Mouse (Mus musculus) thymus, adult 2 months (tissue): ENCODE results near the gene Fto. TPM values are rescaled to one million over a fixed set of nuclear protein-coding genes. Genes with fewer than 3 reads are reported as not detected.

ENCODE experiments used
- DNase-seq: peaks from one replicate; pipeline ENCODE4 v3.0.0; 2021
- H3K27ac ChIP-seq: fragments of 200-500 bp; 2 replicates; pipeline ENCODE4 v1.5.1; 2012; ENCODE audit warnings: low read length, control low read depth; ENCODE audit not compliant: control insufficient read depth, insufficient read depth
- H3K27me3 ChIP-seq: fragments of 200-500 bp; 2 replicates; pipeline ENCODE4 v1.6.1; 2012; ENCODE audit warnings: mild to moderate bottlenecking, low read length, moderate library complexity, mixed read lengths; ENCODE audit not compliant: control insufficient read depth, insufficient read depth
- H3K36me3 ChIP-seq: fragments of 200-500 bp; 2 replicates; pipeline ENCODE4 v1.6.1; 2012; ENCODE audit warnings: mild to moderate bottlenecking, low read length, moderate library complexity; ENCODE audit not compliant: control insufficient read depth, insufficient read depth
- H3K4me1 ChIP-seq: fragments of 200-500 bp; replicated peaks from 2 replicates; pipeline ENCODE4 v1.6.1; 2012; ENCODE audit warnings: low read length; ENCODE audit not compliant: control insufficient read depth, insufficient read depth
- H3K4me3 ChIP-seq: fragments of 200-500 bp; 2 replicates; pipeline ENCODE4 v1.5.1; 2012; ENCODE audit warnings: mild to moderate bottlenecking, low read length, control low read depth, moderate library complexity; ENCODE audit not compliant: control insufficient read depth, insufficient read depth
- CTCF ChIP-seq: fragments of 200-500 bp; IDR thresholded peaks from 2 replicates; pipeline ENCODE4 v1.5.1; 2012; ENCODE audit warnings: mild to moderate bottlenecking, control low read depth, low read length, moderate library complexity, borderline replicate concordance; ENCODE audit not compliant: control insufficient read depth, poor library complexity, insufficient read depth; ENCODE audit errors: extremely low read depth
- POLR2A ChIP-seq: fragments of 200-500 bp; IDR thresholded peaks from 2 replicates; pipeline ENCODE4 v1.6.1; 2012; ENCODE audit warnings: mild to moderate bottlenecking, low read length, control low read depth, moderate library complexity; ENCODE audit not compliant: control insufficient read depth, poor library complexity, insufficient read depth; ENCODE audit errors: extremely low read depth
- WGBS: fragments of 180-500 bp; shearing (Covaris S2); methylation state at CpG from one replicate; pipeline ENCODE4 v1.1.7; 2018; 5-methylcytosine and 5-hydroxymethylcytosine counted together
- polyA plus RNA-seq: library from polyadenylated mRNA; depleted of rRNA; stranded (reverse); fragments of >200 nt; gene quantifications from 2 replicates; pipeline ENCODE4 v1.2.3, GENCODE M21; 2012

Fto gene
- polyA plus RNA-seq, 1 experiment, result 29.9 TPM

DNA sequence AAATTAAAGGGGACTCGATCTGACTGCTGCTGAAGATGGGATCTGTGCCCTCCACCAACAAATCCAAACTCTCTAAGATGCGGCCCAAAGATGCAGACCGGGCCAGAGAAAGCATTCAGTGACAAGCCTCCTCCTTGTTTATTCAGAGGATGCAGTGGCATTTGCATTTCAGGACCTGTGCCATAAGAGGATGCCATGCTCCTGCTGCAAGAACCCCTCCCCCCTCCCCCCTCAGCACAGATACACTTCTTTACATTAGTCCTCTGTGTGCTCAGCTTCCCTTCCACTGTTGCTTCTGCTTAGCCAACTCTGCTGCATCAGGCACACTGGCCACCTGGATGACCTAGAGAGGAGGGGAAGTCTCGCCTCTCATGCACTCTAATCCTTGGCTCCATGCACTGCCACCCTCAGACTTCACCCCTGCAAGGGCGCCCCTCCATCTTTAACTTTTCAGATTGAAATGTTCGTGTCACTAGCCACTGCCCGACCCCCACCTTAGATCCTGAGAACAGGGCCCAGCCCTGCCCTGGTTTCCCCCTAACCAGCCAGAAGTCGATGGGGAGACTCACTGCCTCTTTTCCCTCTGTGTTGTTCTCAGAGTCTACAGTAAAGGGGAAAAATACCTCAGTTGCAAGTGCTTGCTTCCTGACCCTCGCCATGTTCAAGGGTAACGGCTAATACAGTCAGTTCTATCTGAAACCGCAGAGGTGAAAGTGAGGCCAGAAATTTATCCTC, 14.3 kb downstream of the Fto start:
- no peak overlapping the region for H3K27ac ChIP-seq
- WGBS, result 94% methylated on average over 11 of the region's 11 CpGs

DNA sequence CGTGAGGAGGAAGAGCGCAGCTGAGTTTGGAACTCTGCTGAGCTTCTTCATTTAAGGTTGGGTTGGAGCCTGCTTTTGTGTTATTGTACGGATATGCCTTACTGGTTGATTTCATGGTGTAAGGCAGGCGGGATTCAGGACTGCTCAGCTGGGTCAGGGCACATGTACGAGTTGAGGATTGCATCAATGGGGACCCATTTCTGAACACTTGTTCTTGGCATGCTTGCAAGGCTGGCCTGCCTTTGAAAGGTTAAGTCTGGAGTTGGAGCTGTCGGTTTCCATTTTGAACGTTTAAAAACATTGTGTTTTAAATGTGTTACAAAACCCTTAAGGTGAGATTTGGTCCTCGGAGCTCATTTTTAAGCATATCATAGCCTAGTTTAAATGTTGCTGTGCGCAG, 15.7 kb downstream of the Fto start:
- no peak overlapping the region for H3K27ac ChIP-seq
- 96% methylated on average over 9 of the region's 9 CpGs for WGBS
- TF ChIP-seq POLR2A (no peak), CTCF (no peak)

More for the DNA sequence above, 14.3 kb downstream of the Fto start:
- no peak for DNase-seq
- TF ChIP-seq POLR2A, result no peak
- TF ChIP-seq CTCF, result no peak
- Histone ChIP-seq H3K36me3 (no peaks in the 10 kb centered on the region), H3K4me1 (no peaks in the 10 kb centered on the region), H3K4me3 (no peak overlapping the region), H3K27me3 (no peaks in the 10 kb centered on the region)

DNA sequence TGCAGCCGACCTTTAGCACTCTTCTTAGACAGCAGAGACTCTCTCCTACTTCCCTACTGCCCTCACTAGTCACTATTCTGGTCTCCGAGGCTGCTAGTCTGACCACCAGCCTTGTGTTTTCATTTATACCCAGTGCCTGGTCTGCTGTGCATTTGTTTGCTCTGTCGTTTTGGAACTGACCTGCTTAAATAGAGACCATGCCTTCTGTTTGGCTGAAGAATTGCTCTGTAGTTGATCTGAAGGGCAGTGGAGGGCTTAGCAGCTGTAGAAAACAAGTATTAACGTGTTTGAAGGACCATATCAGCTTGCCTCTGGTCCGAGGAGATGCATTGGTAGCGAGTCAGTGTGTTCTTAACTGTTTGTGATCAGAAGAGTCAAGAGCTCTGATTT, 16.1 kb downstream of the Fto start:
- no peak for TF ChIP-seq CTCF

More for the DNA sequence above, 15.7 kb downstream of the Fto start:
- DNase-seq, result no peak
- no peaks in the 10 kb centered on the region for H3K27me3 ChIP-seq
- no peak overlapping the region for H3K4me3 ChIP-seq
- H3K36me3 ChIP-seq, result no peaks in the 10 kb centered on the region
- H3K4me1 ChIP-seq, result no peaks in the 10 kb centered on the region; the same call in 1 of the 2 replicates

DNA sequence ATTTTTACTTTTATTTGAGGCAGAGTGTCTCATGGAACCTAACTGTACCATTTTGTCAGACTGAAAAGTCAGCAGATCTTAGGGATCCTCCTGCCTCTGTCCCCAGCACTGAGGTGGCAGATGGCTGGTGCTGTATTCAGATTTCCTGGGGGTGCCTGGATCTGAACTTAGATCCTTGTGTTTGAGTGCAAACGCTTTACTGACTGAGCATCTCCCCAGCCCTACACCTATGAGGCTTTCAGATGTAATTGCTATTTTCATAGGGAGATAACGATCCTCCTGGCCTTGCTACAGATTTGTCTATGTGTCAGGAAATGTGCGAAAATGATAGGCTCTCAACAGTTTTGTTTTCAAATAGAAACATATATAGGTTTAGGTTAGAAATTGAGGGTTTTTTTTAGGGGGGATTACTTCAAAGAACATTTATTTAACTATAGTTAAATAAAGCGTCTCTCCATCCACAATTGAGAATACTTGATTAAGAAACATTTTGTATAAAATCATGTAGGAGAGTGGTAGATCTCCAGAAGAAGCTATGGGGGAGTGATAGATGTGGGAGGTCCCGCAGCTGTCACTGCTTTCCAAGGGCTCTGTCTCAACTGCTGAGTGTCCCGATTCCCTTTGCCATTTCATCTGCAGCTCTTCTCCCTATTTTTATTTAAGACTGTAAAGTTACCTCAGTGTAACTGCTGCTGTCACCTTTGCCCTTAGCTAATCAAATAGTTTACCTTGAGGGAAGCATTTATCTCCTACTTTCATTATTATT, 25.2 kb downstream of the Fto start:
- Histone ChIP-seq H3K27ac (no peak overlapping the region), H3K27me3 (no peaks in the 10 kb centered on the region), H3K4me1 (peaks cover 6% of the 10 kb centered on the region; the same call in 1 of the 2 replicates), H3K36me3 (no peaks in the 10 kb centered on the region), H3K4me3 (no peak overlapping the region)
- WGBS, result 97% methylated on average over 6 of the region's 6 CpGs
- no peak for TF ChIP-seq CTCF
- DNase-seq, result no peak

More for the DNA sequence above, 16.1 kb downstream of the Fto start:
- 87% methylated on average over 6 of the region's 6 CpGs for WGBS
- no peaks in the 10 kb centered on the region for H3K36me3 ChIP-seq
- no peaks in the 10 kb centered on the region for H3K27me3 ChIP-seq
- H3K27ac ChIP-seq, result no peak overlapping the region
- H3K4me1 ChIP-seq, result no peaks in the 10 kb centered on the region; the same call in 1 of the 2 replicates
- DNase-seq, result no peak
- H3K4me3 ChIP-seq, result no peak overlapping the region

DNA sequence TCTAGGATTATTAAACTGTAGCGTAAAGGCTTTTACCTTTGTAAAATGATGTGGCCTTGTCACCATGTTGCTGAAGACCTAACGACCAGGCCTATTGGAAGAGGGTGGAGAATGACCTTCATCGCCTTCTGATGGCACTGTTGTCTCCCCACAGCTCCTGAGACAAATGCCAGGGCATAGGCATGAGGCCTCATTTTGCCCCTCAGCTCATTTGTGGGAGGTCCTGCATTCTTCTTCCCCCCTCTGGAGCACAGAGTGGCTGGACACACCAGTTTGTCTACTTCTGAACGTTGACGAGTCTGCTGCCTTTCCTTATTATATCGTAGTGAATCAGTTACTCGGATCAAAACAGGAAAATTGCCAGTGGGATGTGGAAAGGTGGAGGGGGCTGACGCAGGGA, 26.3 kb downstream of the Fto start:
- Histone ChIP-seq H3K27ac (no peak overlapping the region), H3K27me3 (no peaks in the 10 kb centered on the region), H3K4me1 (peaks cover 6% of the 10 kb centered on the region; the same call in 1 of the 2 replicates), H3K36me3 (no peaks in the 10 kb centered on the region), H3K4me3 (no peak overlapping the region)
- TF ChIP-seq CTCF (no peak), POLR2A (no peak)
- WGBS, result 98% methylated on average over 8 of the region's 8 CpGs
- DNase-seq, result no peak

DNA sequence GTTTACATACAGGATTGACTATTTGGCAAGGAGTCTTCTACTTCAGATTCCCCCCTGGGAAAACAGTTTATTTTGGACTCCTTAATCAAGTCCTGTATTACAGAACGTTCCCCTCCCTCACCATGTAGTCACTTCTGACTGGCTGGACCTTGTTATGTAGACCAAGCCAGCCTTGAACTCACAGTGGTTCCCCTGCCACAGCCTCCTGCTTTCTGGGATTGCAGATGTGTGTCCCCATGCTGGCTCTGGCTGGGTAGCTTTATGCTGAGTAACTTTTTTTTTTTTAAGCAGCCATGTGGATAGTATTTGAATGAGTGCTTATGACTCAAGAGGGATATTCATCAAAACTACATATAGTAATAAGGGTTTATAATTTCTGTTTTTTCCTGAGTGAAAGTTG, 27.4 kb downstream of the Fto start:
- TF ChIP-seq POLR2A, result no peak
- no peak for TF ChIP-seq CTCF
- no peak for DNase-seq
- H3K27me3 ChIP-seq, result no peaks in the 10 kb centered on the region
- no peak overlapping the region for H3K4me3 ChIP-seq
- peaks cover 6% of the 10 kb centered on the region; the same call in 1 of the 2 replicates for H3K4me1 ChIP-seq
- no peaks in the 10 kb centered on the region for H3K36me3 ChIP-seq
- no peak overlapping the region for H3K27ac ChIP-seq
- 93% methylated on average over 1 of the region's 1 CpGs for WGBS
